Mouse (Mus musculus) CH12.LX (cell line): ENCODE measurements around the gene Dnaaf1. TPM values are rescaled to one million over a fixed set of nuclear protein-coding genes. Genes with fewer than 3 reads are reported as not detected.

Experiments
- DNase-seq: peaks from one replicate; pipeline ENCODE4 v3.0.0-alpha.2; 2013; ENCODE audit errors: extremely low read depth
- H3K27ac ChIP-seq: 2 replicates; pipeline ENCODE4 v1.5.1; 2012; ENCODE audit warnings: low read depth, mild to moderate bottlenecking, control low read depth, moderate library complexity; ENCODE audit not compliant: insufficient read depth
- H3K27me3 ChIP-seq: replicated peaks from 2 replicates; pipeline ENCODE3; 2012; ENCODE audit warnings: inconsistent platforms
- H3K36me3 ChIP-seq, 2 experiments: replicated peaks in 1 of 2; 2 replicates each; pipeline versions ENCODE3 to v1.6.1; 2012; ENCODE audit warnings: inconsistent platforms in 1 of 2, low read length in 1 of 2, mild to moderate bottlenecking in 1 of 2, mixed read lengths in 1 of 2, moderate library complexity in 1 of 2; ENCODE audit not compliant: control insufficient read depth in 1 of 2, insufficient read depth in 1 of 2
- H3K4me1 ChIP-seq, 2 experiments: 2 replicates each; pipeline ENCODE4 v1.6.1; 2012; ENCODE audit warnings: inconsistent platforms in 1 of 2, moderate library complexity in 1 of 2; ENCODE audit not compliant: insufficient read depth in 2 of 2, control insufficient read depth in 1 of 2
- H3K4me2 ChIP-seq: 2 replicates; pipeline ENCODE4 v1.6.1; 2012; ENCODE audit warnings: low read depth, mild to moderate bottlenecking, control low read depth; ENCODE audit not compliant: poor library complexity, insufficient read depth, severe bottlenecking
- H3K4me3 ChIP-seq, 3 experiments: fragments of 150-350 bp in 1 of 3; sonication (generic) in 1 of 3; replicated peaks in 1 of 3; 2 replicates each; pipeline versions ENCODE3 to v1.5.1; 2011 to 2012; ENCODE audit warnings: low read depth in 2 of 3, low read length in 2 of 3, mild to moderate bottlenecking in 2 of 3, moderate library complexity in 2 of 3, control low read depth in 1 of 3, improper control_type of control experiment in 1 of 3, inconsistent platforms in 1 of 3, mixed read lengths in 1 of 3; ENCODE audit not compliant: poor library complexity in 1 of 3
- H3K79me2 ChIP-seq: replicated peaks from 2 replicates; pipeline ENCODE4 v1.6.1; 2012; ENCODE audit warnings: mild to moderate bottlenecking, moderate library complexity; ENCODE audit not compliant: control insufficient read depth, poor library complexity, insufficient read depth, severe bottlenecking; ENCODE audit errors: extremely low read depth
- H3K9ac ChIP-seq: 2 replicates; pipeline ENCODE4 v1.6.1; 2012; ENCODE audit warnings: low read depth, mild to moderate bottlenecking, control low read depth, moderate library complexity; ENCODE audit not compliant: insufficient read depth
- H3K9me3 ChIP-seq: replicated peaks from 2 replicates; pipeline ENCODE3; 2012; ENCODE audit warnings: low read length, inconsistent platforms, mixed read lengths
- CHD1 ChIP-seq: IDR thresholded peaks from 2 replicates; pipeline ENCODE4 v1.6.1; 2012; ENCODE audit warnings: low read depth, low read length, improper control_type of control experiment, inconsistent platforms
- CHD2 ChIP-seq: IDR thresholded peaks from 2 replicates; pipeline ENCODE4 v1.6.1; 2011; ENCODE audit warnings: low read length, improper control_type of control experiment
- ELF1 ChIP-seq: IDR thresholded peaks from 2 replicates; pipeline ENCODE4 v1.6.1; 2014; ENCODE audit warnings: low read depth, mild to moderate bottlenecking, inconsistent platforms, low read length, improper control_type of control experiment
- ETS1 ChIP-seq: conservative IDR thresholded peaks from 2 replicates; pipeline ENCODE4 v1.6.1; 2012; ENCODE audit warnings: low read depth, mild to moderate bottlenecking, inconsistent platforms, low read length, improper control_type of control experiment, moderate library complexity
- GABPA ChIP-seq: IDR thresholded peaks from 2 replicates; pipeline ENCODE4 v1.6.1; 2012; ENCODE audit warnings: low read depth, low read length, improper control_type of control experiment, inconsistent platforms; ENCODE audit not compliant: insufficient replicate concordance
- IRF4 ChIP-seq: IDR thresholded peaks from 2 replicates; pipeline ENCODE4 v1.6.1; 2014; ENCODE audit warnings: low read depth, mild to moderate bottlenecking, inconsistent platforms, low read length, improper control_type of control experiment
- JUND ChIP-seq: conservative IDR thresholded peaks from 2 replicates; pipeline ENCODE4 v1.6.1; 2011; ENCODE audit warnings: low read depth, low read length, improper control_type of control experiment
- MAFK ChIP-seq: IDR thresholded peaks from 2 replicates; pipeline ENCODE4 v1.6.1; 2011; ENCODE audit warnings: low read length, improper control_type of control experiment; ENCODE audit not compliant: insufficient replicate concordance
- MAX ChIP-seq: IDR thresholded peaks from 2 replicates; pipeline ENCODE4 v1.6.1; 2011; ENCODE audit warnings: low read length, improper control_type of control experiment
- NELFE ChIP-seq: IDR thresholded peaks from 2 replicates; pipeline ENCODE4 v1.6.1; 2011; ENCODE audit warnings: low read depth, low read length, improper control_type of control experiment
- NRF1 ChIP-seq: IDR thresholded peaks from 2 replicates; pipeline ENCODE4 v1.6.1; 2014; ENCODE audit warnings: low read depth, mild to moderate bottlenecking, inconsistent platforms, low read length, improper control_type of control experiment, moderate library complexity
- POLR2A ChIP-seq: IDR thresholded peaks from 2 replicates; pipeline ENCODE4 v1.6.1; 2011; ENCODE audit warnings: low read depth, mild to moderate bottlenecking, improper control_type of control experiment, low read length
- POLR2AphosphoS2 ChIP-seq: IDR thresholded peaks from 2 replicates; pipeline ENCODE4 v1.6.1; 2011; ENCODE audit warnings: low read depth, low read length, improper control_type of control experiment
- RCOR1 ChIP-seq: conservative IDR thresholded peaks from 2 replicates; pipeline ENCODE4 v1.6.1; 2012; ENCODE audit warnings: low read depth, mild to moderate bottlenecking, inconsistent platforms, low read length, improper control_type of control experiment
- SIN3A ChIP-seq: IDR thresholded peaks from 2 replicates; pipeline ENCODE4 v1.6.1; 2012; ENCODE audit warnings: low read length, improper control_type of control experiment, inconsistent platforms
- TBP ChIP-seq: conservative IDR thresholded peaks from 2 replicates; pipeline ENCODE4 v1.6.1; 2011; ENCODE audit warnings: low read depth, low read length, improper control_type of control experiment
- UBTF ChIP-seq: IDR thresholded peaks from 2 replicates; pipeline ENCODE4 v1.6.1; 2012; ENCODE audit warnings: low read depth, mild to moderate bottlenecking, inconsistent platforms, low read length, improper control_type of control experiment, moderate library complexity
- USF1 ChIP-seq: IDR thresholded peaks from 2 replicates; pipeline ENCODE4 v1.6.1; 2014; ENCODE audit warnings: low read depth, mild to moderate bottlenecking, inconsistent platforms, low read length, improper control_type of control experiment
- USF2 ChIP-seq: conservative IDR thresholded peaks from 2 replicates; pipeline ENCODE4 v1.6.1; 2011; ENCODE audit warnings: low read depth, low read length, improper control_type of control experiment
- ZC3H11A ChIP-seq: IDR thresholded peaks from 2 replicates; pipeline ENCODE4 v1.6.1; 2012; ENCODE audit warnings: low read depth, mild to moderate bottlenecking, inconsistent platforms, low read length, improper control_type of control experiment
- ZKSCAN1 ChIP-seq: IDR thresholded peaks from 2 replicates; pipeline ENCODE4 v1.6.1; 2012; ENCODE audit warnings: low read depth, inconsistent platforms, low read length, improper control_type of control experiment, borderline replicate concordance
- dilution Hi-C: fragments of 300-500 bp; cut with MboI; formaldehyde crosslinking; loops from 2 replicates; pipeline ENCODE4 v1.14.3; 2020; ENCODE audit warnings: low sequenced_read_pairs; ENCODE audit not compliant: extremely low pct_unique_long_range_greater_than_20kb, extremely low pct_ligation_motif_present
- in situ Hi-C: fragments of 300-500 bp; cut with MboI; formaldehyde crosslinking; loops from 3 replicates; pipeline ENCODE4 v1.14.3; 2019; ENCODE audit warnings: low sequenced_read_pairs, low pct_ligation_motif_present, low pct_unique_long_range_greater_than_20kb, mixed read lengths
- polyA plus RNA-seq: library from polyadenylated mRNA; unstranded; fragments of >175 nt; gene quantifications from 2 replicates; pipeline ENCODE4 v1.2.1, GENCODE M21; 2012; ENCODE audit warnings: low read depth; ENCODE audit not compliant: insufficient read length
- total RNA-seq, 2 experiments: library from RNA; depleted of rRNA; stranded (reverse); fragments of 300-350 nt in 1 of 2; fragments of >200 nt in 1 of 2; gene quantifications; 2 replicates each; pipeline ENCODE4 v1.2.3; 2012 to 2014

Gene Dnaaf1
- total and polyA plus RNA-seq, 3 experiments = 0.25 TPM; not detected in 2

GRCm38 (mm10) chr8:119563849-119564251 lies 11.2 kb upstream of the Dnaaf1 start:
- DNase-seq = no peak
- Histone ChIP-seq H3K27ac (no peak overlapping the region), H3K9me3 (no peaks in the 10 kb centered on the region), H3K9ac (no peak overlapping the region), H3K4me3 (no peak overlapping the region), H3K4me2 (no peak overlapping the region), H3K36me3 (peaks cover 27 to 56% of the 10 kb centered on the region in 2 experiments), H3K27me3 (no peaks in the 10 kb centered on the region), H3K4me1 (peaks cover 3 to 15% of the 10 kb centered on the region in 2 experiments; a peak in 3 of 4 replicates), H3K79me2 (no peaks in the 10 kb centered on the region)
- in situ Hi-C loops = no loop called here
- dilution Hi-C loops = no loop called here
- TF ChIP-seq NRF1 (no peak), CHD1 (no peak), USF2 (no peak), MAX (no peak), POLR2AphosphoS2 (no peak), USF1 (no peak), IRF4 (no peak), MAFK (no peak)

GRCm38 (mm10) chr8:119566367-119566766 lies 8.7 kb upstream of the Dnaaf1 start:
- in situ Hi-C loops = no loop called here
- H3K36me3 ChIP-seq = peaks cover 27 to 58% of the 10 kb centered on the region in 2 experiments
- dilution Hi-C loops = no loop called here
- no peak overlapping the region for H3K4me2 ChIP-seq
- H3K4me1 ChIP-seq = peaks cover 3 to 20% of the 10 kb centered on the region in 2 experiments; a peak in 3 of 4 replicates
- H3K27me3 ChIP-seq = no peaks in the 10 kb centered on the region
- H3K4me3 ChIP-seq = no peak overlapping the region
- DNase-seq = no peak
- no peak overlapping the region for H3K9ac ChIP-seq
- H3K79me2 ChIP-seq = no peaks in the 10 kb centered on the region
- TF ChIP-seq ELF1 = no peak
- TF ChIP-seq MAFK = no peak
- TF ChIP-seq RCOR1 = no peak
- no peak for TF ChIP-seq NELFE
- TF ChIP-seq ZC3H11A = no peak
- no peak for TF ChIP-seq USF2
- TF ChIP-seq TBP = no peak
- H3K27ac ChIP-seq = no peak overlapping the region
- H3K9me3 ChIP-seq = no peaks in the 10 kb centered on the region

- dilution Hi-C loops = no loop called here
- no peak for DNase-seq
- Histone ChIP-seq H3K4me2 (no peak overlapping the region), H3K9ac (no peak overlapping the region), H3K27me3 (peaks cover 1% of the 10 kb centered on the region), H3K79me2 (no peaks in the 10 kb centered on the region), H3K27ac (no peak overlapping the region), H3K9me3 (no peaks in the 10 kb centered on the region), H3K4me1 (peaks cover 3 to 20% of the 10 kb centered on the region in 2 experiments; a peak in 3 of 4 replicates), H3K36me3 (peaks cover 20 to 41% of the 10 kb centered on the region in 2 experiments)
- in situ Hi-C loops = no loop called here
- no peak for TF ChIP-seq POLR2A
- TF ChIP-seq USF2 = no peak
- TF ChIP-seq RCOR1 = no peak
- TF ChIP-seq JUND = no peak
- no peak for TF ChIP-seq ETS1
- TF ChIP-seq NRF1 = no peak
- no peak for TF ChIP-seq SIN3A
- TF ChIP-seq MAX = no peak
- TF ChIP-seq GABPA = no peak
- no peak for TF ChIP-seq CHD2
- TF ChIP-seq UBTF = no peak
- no peak for TF ChIP-seq ZKSCAN1
- TF ChIP-seq, all 38 proteins: peak for 0
- H3K4me3 ChIP-seq = no peak overlapping the region
Measured at GRCm38 (mm10) chr8:119568251-119568650, 6.8 kb upstream of the Dnaaf1 start.
